Mouse (Mus musculus): ENCODE results near the gene Zbtb38. TPM values are rescaled to one million over a fixed set of nuclear protein-coding genes. Genes with fewer than 3 reads are reported as not detected.

Gene Zbtb38
- total and polyA plus RNA-seq, 2 experiments from 2014 or later: 38.7 to 46.5 TPM

DNA sequence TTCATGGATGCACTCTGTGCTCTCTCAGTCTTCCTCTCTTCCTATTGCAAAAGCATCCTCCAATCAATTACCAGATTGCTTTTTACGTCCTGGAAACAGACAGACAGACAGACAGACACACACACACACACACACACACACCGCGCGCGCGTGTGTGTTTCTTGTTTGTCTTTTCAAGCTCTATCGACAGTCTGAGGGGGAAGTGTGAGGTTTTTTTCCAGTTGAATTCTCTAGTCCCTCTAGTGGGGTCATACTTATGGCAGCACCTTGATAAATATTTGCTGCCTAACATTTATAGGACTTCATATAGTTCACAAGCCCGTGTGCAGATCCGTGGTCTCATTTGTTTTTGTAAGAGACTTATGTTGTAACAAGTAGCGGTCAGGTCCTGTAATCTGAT is 36.5 kb downstream of the Zbtb38 start:
- no peak overlapping the region for H3K4me3 ChIP-seq (ENCODE audit: low read length)
- WGBS: 92% methylated on average over 10 of the region's 10 CpGs
- peaks cover 9% of the 10 kb centered on the region for H3K4me1 ChIP-seq (ENCODE audit: insufficient read depth, low read length)
- H3K27me3 ChIP-seq (ENCODE audit: insufficient read depth, low read length): no peaks in the 10 kb centered on the region
- no peak overlapping the region for H3K27ac ChIP-seq
- no peak overlapping the region for H3K9ac ChIP-seq (replicated peaks; ENCODE audit: low read length)
- H3K9me3 ChIP-seq (ENCODE audit: low read length): no peaks in the 10 kb centered on the region
- H3K4me2 ChIP-seq (ENCODE audit: low read depth, low read length): no peak overlapping the region
- TF ChIP-seq CTCF (IDR thresholded peaks at IDR 0.05; ENCODE audit: low read depth): no peak
- H3K36me3 ChIP-seq (ENCODE audit: insufficient read depth, low read length): no peaks in the 10 kb centered on the region
- no peak for ATAC-seq
- DNase-seq (ENCODE audit: low spot score): no peak

DNA sequence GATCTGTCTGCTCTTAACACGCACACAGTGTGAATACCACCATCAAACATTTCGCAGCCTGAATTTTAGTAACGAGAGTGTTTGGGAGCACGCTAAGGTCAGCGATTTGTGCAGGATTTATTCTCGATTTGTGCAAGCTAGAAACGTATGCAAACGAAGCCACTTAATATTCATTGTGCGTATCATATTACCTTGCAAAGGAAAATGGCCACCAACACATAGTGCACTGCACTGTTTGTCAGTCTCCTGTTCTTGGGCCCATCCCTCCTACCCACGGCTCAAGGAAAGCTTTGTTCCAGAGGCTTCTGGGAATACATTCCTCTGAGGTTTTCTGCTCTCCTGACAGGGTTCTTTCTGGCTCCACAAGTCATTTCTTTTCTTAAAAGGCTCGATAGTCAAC is 37.5 kb downstream of the Zbtb38 start:
- Histone ChIP-seq H3K36me3 (ENCODE audit: insufficient read depth, low read length) (no peaks in the 10 kb centered on the region), H3K9me3 (ENCODE audit: low read length) (no peaks in the 10 kb centered on the region), H3K4me2 (ENCODE audit: low read depth, low read length) (no peak overlapping the region), H3K9ac (replicated peaks; ENCODE audit: low read length) (no peak overlapping the region), H3K27me3 (ENCODE audit: insufficient read depth, low read length) (no peaks in the 10 kb centered on the region), H3K4me1 (ENCODE audit: insufficient read depth, low read length) (peaks cover 9% of the 10 kb centered on the region; the same call in 1 of the 2 replicates), H3K27ac (no peak overlapping the region), H3K4me3 (ENCODE audit: low read length) (no peak overlapping the region)
- ATAC-seq (no peak), DNase-seq (ENCODE audit: low spot score) (no peak)
- 75% methylated on average over 11 of the region's 11 CpGs for WGBS
- TF ChIP-seq CTCF (IDR thresholded peaks at IDR 0.05; ENCODE audit: low read depth): no peak

DNA sequence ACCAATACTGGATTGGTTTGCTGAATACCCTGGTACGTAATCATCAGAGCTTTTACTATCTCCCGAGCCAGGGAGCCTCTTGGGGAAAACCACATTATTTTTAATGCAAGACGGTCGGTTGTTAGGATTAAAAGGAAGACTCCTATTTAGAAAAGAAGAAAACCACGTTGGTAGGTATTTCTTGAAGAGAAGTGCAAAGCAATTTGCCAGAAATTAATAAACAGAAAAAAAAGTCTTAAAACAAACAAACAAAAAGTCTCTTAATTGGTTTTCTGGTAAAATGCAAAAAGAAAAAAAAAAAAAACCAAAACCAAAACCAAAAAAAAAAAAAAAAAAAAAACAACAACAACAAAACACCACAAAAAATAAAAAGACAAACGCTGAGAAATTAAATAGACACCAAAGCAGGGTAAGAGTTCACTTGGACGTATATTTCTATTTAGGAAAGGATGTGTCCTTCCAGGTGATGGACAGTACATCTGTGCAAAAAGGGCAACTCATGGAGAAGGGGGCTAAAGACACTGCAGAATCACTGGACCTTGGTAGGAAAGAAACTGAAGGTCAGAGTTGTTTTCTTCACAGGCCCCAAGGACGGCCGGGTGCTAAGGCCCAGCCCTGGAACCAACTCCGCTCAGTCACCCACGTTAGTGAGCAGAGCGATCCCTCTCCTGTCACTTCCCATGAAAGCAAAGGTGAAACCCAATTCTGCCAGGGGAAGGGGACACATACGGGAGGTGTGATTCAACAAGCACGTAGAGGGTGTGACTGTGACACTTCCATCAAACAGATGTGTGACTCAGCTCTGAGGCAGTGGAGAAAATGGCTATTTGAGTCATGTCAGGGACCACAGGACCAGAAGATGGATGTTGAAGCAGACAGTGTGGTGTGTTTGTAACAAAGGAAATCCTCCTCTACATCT is 38.9 kb downstream of the Zbtb38 start:
- H3K9ac ChIP-seq (replicated peaks; ENCODE audit: low read length): no peak overlapping the region
- peaks cover 3% of the 10 kb centered on the region; the same call in 1 of the 2 replicates for H3K4me1 ChIP-seq (ENCODE audit: insufficient read depth, low read length)
- no peak for DNase-seq (ENCODE audit: low spot score)
- no peaks in the 10 kb centered on the region for H3K36me3 ChIP-seq (ENCODE audit: insufficient read depth, low read length)
- no peak overlapping the region for H3K27ac ChIP-seq
- WGBS: 72% methylated on average over 14 of the region's 14 CpGs
- ATAC-seq: no peak
- TF ChIP-seq CTCF (IDR thresholded peaks at IDR 0.05; ENCODE audit: low read depth): no peak
- no peak overlapping the region for H3K4me3 ChIP-seq (ENCODE audit: low read length)
- H3K9me3 ChIP-seq (ENCODE audit: low read length): no peaks in the 10 kb centered on the region
- no peak overlapping the region for H3K4me2 ChIP-seq (ENCODE audit: low read depth, low read length)
- no peaks in the 10 kb centered on the region for H3K27me3 ChIP-seq (ENCODE audit: insufficient read depth, low read length)

DNA sequence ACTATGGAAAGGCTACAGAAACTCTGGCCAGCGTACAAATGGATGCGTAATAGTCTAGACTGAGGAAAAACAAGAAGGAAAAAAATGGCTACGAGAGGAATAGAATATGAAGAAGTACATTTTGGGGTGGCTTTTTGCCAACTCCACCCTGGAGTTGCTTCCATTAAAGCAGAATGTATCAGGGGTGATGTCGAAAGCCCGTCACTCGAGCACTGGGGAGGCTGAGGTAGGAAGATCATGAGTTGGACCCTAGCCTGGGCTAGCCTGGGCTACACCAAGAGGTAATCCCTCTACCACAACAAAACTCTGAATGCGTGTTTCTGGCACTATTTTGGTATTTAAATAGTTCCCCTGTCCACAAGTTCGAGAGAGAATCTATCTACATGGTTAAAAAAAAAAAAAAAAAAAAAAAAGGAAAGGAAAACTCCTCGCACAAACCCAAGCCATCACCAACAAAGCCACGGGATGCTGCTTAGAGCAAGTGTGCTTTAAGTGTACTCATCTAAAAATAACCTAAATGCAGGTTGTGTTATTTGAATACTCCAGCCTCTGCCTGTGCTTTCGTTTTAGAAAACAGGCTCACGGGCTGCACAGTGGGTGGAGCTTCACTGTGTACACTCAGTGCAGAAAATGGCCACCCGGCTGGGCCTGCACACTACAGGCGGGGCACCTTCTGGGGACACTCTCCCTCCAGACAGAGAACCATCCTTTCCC is 39.7 kb downstream of the Zbtb38 start:
- WGBS: 76% methylated on average over 14 of the region's 14 CpGs
- Histone ChIP-seq H3K36me3 (ENCODE audit: insufficient read depth, low read length) (no peaks in the 10 kb centered on the region), H3K4me1 (ENCODE audit: insufficient read depth, low read length) (no peaks in the 10 kb centered on the region; the same call in 1 of the 2 replicates), H3K9me3 (ENCODE audit: low read length) (no peaks in the 10 kb centered on the region), H3K27me3 (ENCODE audit: insufficient read depth, low read length) (no peaks in the 10 kb centered on the region), H3K9ac (replicated peaks; ENCODE audit: low read length) (no peak overlapping the region), H3K4me2 (ENCODE audit: low read depth, low read length) (no peak overlapping the region), H3K27ac (no peak overlapping the region), H3K4me3 (ENCODE audit: low read length) (no peak overlapping the region)
- TF ChIP-seq CTCF (IDR thresholded peaks at IDR 0.05; ENCODE audit: low read depth): no peak
- DNase-seq (ENCODE audit: low spot score) (no peak), ATAC-seq (no peak)

DNA sequence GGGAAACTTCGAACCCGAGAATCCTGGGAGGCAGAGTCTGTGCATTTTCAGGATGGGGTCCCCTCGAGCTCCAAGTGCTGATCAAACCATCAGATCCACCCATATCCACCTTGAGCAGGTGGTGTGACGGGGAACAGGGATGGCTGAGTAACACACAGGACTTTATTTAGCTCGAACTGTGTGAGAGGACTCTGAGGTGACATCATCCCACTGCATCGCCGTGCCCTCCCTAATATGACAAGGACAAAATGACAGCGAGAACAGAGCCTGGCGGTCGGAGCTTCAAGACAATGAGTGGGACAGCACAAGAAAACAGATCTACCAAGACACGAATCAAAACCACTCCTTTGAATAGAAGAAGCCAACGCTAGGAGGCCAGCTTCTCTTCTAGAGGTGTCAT is 40.6 kb downstream of the Zbtb38 start:
- DNase-seq (ENCODE audit: low spot score) (no peak), ATAC-seq (no peak)
- Histone ChIP-seq H3K9me3 (ENCODE audit: low read length) (no peaks in the 10 kb centered on the region), H3K9ac (replicated peaks; ENCODE audit: low read length) (no peak overlapping the region), H3K27ac (no peak overlapping the region), H3K4me2 (ENCODE audit: low read depth, low read length) (no peak overlapping the region), H3K27me3 (ENCODE audit: insufficient read depth, low read length) (no peaks in the 10 kb centered on the region), H3K4me1 (ENCODE audit: insufficient read depth, low read length) (no peaks in the 10 kb centered on the region; the same call in 1 of the 2 replicates), H3K4me3 (ENCODE audit: low read length) (no peak overlapping the region), H3K36me3 (ENCODE audit: insufficient read depth, low read length) (no peaks in the 10 kb centered on the region)
- no peak for TF ChIP-seq CTCF (IDR thresholded peaks at IDR 0.05; ENCODE audit: low read depth)
- 87% methylated on average over 12 of the region's 12 CpGs for WGBS

DNA sequence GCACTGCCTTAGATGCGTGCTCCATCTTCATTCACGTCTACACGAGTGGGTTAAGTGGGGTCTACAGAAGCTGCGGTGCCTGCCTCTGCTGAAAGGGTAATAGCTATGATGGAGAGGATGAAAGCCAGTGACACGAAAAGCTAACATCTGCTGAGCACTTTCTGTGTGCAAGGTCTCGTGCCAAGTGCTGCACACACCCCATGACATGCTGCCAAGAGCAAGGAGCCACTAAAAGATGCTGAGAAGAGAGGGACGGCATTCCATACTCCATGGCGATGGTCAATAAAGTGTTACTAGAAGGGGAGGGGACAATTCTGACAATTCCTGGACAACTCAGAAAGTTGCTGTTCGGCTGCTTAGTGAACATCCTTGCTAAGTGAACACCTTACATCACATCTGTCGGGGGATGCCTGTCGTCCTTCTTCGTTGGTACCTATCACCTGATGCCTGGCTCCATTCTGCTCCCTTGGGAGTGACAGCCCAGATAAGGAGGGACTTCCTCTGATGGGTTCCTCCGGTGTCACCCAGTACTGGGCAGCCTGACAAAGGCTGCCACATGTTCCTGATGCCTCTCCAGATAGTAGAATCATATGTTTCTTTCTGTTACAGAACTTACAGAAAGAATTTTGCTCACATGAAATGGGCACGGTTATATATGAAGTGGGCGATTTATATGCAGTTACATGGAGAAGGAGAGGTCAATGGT is 42.2 kb downstream of the Zbtb38 start:
- H3K4me1 ChIP-seq (ENCODE audit: insufficient read depth, low read length): no peaks in the 10 kb centered on the region; the same call in 1 of the 2 replicates
- H3K4me2 ChIP-seq (ENCODE audit: low read depth, low read length): no peak overlapping the region
- no peak overlapping the region for H3K9ac ChIP-seq (replicated peaks; ENCODE audit: low read length)
- no peak for DNase-seq (ENCODE audit: low spot score)
- no peaks in the 10 kb centered on the region for H3K36me3 ChIP-seq (ENCODE audit: insufficient read depth, low read length)
- H3K27ac ChIP-seq: no peak overlapping the region
- no peaks in the 10 kb centered on the region for H3K27me3 ChIP-seq (ENCODE audit: insufficient read depth, low read length)
- no peaks in the 10 kb centered on the region for H3K9me3 ChIP-seq (ENCODE audit: low read length)
- no peak overlapping the region for H3K4me3 ChIP-seq (ENCODE audit: low read length)
- ATAC-seq: no peak
- no peak for TF ChIP-seq CTCF (IDR thresholded peaks at IDR 0.05; ENCODE audit: low read depth)
- 75% methylated on average over 15 of the region's 15 CpGs for WGBS
